Mouse (Mus musculus): ENCODE data around the gene Kcnmb2. TPM values are rescaled to one million over a fixed set of nuclear protein-coding genes. Genes with fewer than 3 reads are reported as not detected.

Gene Kcnmb2
- polyA plus RNA-seq, 1 experiment = not detected

- no peak for TF ChIP-seq GATA1 (IDR thresholded peaks at IDR 0.05; ENCODE audit: low read length)
Measured at GRCm38 (mm10) chr3:31963076-31963475, 60.8 kb downstream of the Kcnmb2 start.

- no peak for TF ChIP-seq GATA1 (IDR thresholded peaks at IDR 0.05; ENCODE audit: low read length)
Measured at GRCm38 (mm10) chr3:31979661-31980060, 77.4 kb downstream of the Kcnmb2 start.

- no peak for TF ChIP-seq GATA1 (IDR thresholded peaks at IDR 0.05; ENCODE audit: low read length)
Measured at GRCm38 (mm10) chr3:31982444-31982843, 80.1 kb downstream of the Kcnmb2 start.

GRCm38 (mm10) chr3:31985103-31985502 lies 82.8 kb downstream of the Kcnmb2 start:
- TF ChIP-seq GATA1 (IDR thresholded peaks at IDR 0.05; ENCODE audit: low read length) = no peak

GRCm38 (mm10) chr3:31991526-31992045 lies 89.3 kb downstream of the Kcnmb2 start:
- TF ChIP-seq GATA1 (IDR thresholded peaks at IDR 0.05; ENCODE audit: low read length) = no peak

- TF ChIP-seq GATA1 (IDR thresholded peaks at IDR 0.05; ENCODE audit: low read length) = no peak
Measured at GRCm38 (mm10) chr3:32011566-32011965, 109.3 kb downstream of the Kcnmb2 start.

- TF ChIP-seq GATA1 (IDR thresholded peaks at IDR 0.05; ENCODE audit: low read length) = no peak
Measured at GRCm38 (mm10) chr3:32012205-32012931, 110.1 kb downstream of the Kcnmb2 start.

GRCm38 (mm10) chr3:32020981-32021380 lies 118.7 kb downstream of the Kcnmb2 start:
- no peak for TF ChIP-seq GATA1 (IDR thresholded peaks at IDR 0.05; ENCODE audit: low read length)

GRCm38 (mm10) chr3:32029375-32030050 lies 127.2 kb downstream of the Kcnmb2 start:
- TF ChIP-seq GATA1 (IDR thresholded peaks at IDR 0.05; ENCODE audit: low read length) = no peak

GRCm38 (mm10) chr3:32032381-32032780 lies 130.1 kb downstream of the Kcnmb2 start:
- no peak for TF ChIP-seq GATA1 (IDR thresholded peaks at IDR 0.05; ENCODE audit: low read length)

GRCm38 (mm10) chr3:32043814-32044213 lies 141.5 kb downstream of the Kcnmb2 start:
- TF ChIP-seq GATA1 (IDR thresholded peaks at IDR 0.05; ENCODE audit: low read length) = no peak

- no peak for TF ChIP-seq GATA1 (IDR thresholded peaks at IDR 0.05; ENCODE audit: low read length)
Measured at GRCm38 (mm10) chr3:32048777-32049176, 146.5 kb downstream of the Kcnmb2 start.

GRCm38 (mm10) chr3:32052596-32052995 lies 150.3 kb downstream of the Kcnmb2 start:
- TF ChIP-seq GATA1 (IDR thresholded peaks at IDR 0.05; ENCODE audit: low read length) = no peak

- TF ChIP-seq GATA1 (IDR thresholded peaks at IDR 0.05; ENCODE audit: low read length) = no peak
Measured at GRCm38 (mm10) chr3:32053610-32054241, 151.4 kb downstream of the Kcnmb2 start.

- TF ChIP-seq GATA1 (IDR thresholded peaks at IDR 0.05; ENCODE audit: low read length) = no peak
Measured at GRCm38 (mm10) chr3:32059888-32060656, 157.8 kb downstream of the Kcnmb2 start.
